Mouse (Mus musculus): ENCODE measurements around the gene Nap1l5. TPM values are rescaled to one million over a fixed set of nuclear protein-coding genes. Genes with fewer than 3 reads are reported as not detected.
A peak's percentile ranks its signal among the peaks of the same experiment; 100 is the strongest.

Gene Nap1l5
- total RNA-seq (2021) = 100 to 1,000 TPM; 236 to 310 TPM
- long read RNA-seq, experiment 1, transcript Nap1l5-201 (1 exons, 1,844 nt) = major isoform, 362 of 374 reads
- long read RNA-seq, experiment 1, partial matches to known transcripts = 0 of 374 reads
- long read RNA-seq, experiment 1, other reads (novel, unspliced or antisense) = 12 of 374 reads
- long read RNA-seq, experiment 2, transcript Nap1l5-201 (1 exons, 1,844 nt) = major isoform, 241 of 248 reads
- long read RNA-seq, experiment 2, partial matches to known transcripts = 0 of 248 reads
- long read RNA-seq, experiment 2, other reads (novel, unspliced or antisense) = 5 of 248 reads

DNA sequence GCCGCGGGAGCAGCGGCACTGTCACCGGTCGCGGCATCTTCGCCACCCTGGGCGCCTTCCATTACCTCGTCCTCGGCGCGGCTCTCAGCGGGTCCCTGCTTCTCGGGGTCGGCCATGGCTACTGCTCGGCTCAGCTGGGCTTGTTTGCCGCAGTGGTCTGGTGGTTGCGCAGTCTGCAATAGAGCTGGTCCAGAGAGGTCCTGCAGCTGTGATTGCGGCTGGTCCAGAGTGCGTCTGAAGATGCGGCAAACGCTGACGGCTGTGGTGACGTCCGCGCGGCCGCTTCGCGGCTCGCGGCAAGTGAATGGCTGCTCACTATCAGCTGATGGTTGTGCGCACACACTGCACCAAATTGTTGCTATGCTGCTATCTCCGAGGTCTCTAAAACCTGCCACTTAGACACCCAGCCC, at the start of gene Nap1l5:
TSS of gene Nap1l5 (minus strand) at position 225 of the 410 bp plus-strand sequence.
- DNase-seq (ENCODE audit: low spot score in 2 of 2) = peak; percentile 81 to 85
- intact Hi-C loops (cut with DNase I) = no loop called here

- no peak for DNase-seq (ENCODE audit: low spot score in 2 of 2)
- intact Hi-C loops (cut with DNase I) = no loop called here
Observed at GRCm38 (mm10) chr6:58951128-58951992, 44.5 kb upstream of the Nap1l5 start.

- DNase-seq (ENCODE audit: low spot score in 2 of 2) = no peak
- intact Hi-C loops (cut with DNase I) = no loop called here
Observed at GRCm38 (mm10) chr6:58950410-58950809, 43.5 kb upstream of the Nap1l5 start.

GRCm38 (mm10) chr6:58946840-58947239, 40.0 kb upstream of the Nap1l5 start:
- DNase-seq (ENCODE audit: low spot score in 2 of 2) = peak in 1 of 2 experiments; percentile 53
- intact Hi-C loops (cut with DNase I) = no loop called here

DNA sequence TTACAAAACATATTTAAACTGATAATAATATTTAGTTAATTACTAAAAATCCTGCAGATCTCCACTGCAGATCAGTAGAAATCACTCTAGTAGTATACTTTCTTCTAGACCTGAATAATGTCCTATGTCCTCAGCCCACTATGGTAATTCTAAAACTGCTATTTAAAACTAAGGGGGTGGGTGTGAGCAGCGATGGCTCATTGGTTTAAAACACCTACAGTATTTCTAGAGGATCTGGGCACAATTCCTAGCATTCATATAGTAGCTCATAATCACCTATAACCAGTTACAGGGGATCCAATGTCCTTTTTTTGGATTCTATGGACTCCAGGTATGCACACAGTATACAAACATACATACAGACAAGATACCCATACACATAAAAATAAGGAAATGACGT, 39.4 kb upstream of the Nap1l5 start:
- DNase-seq (ENCODE audit: low spot score in 2 of 2) = peak in 1 of 2 experiments; percentile 61
- intact Hi-C loops (cut with DNase I) = no loop called here

DNA sequence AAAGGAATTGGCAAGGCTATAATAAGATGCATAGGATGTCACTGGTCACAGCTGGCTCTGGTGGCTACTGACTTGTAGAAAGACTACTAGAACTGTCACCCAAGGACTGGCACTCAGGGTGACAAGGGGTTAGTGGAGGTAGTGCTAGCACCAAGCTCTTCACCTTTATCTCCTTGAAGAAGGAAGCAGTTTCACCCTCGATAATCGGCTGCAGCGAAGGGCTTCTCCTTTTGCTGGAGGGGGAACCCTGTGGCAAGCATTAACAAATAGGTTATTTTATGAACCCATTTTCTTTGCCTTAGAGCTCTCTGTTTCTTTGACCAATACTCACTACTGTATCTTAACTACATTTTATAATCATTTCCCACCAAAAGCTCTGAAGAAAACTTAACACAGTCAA, 37.1 kb upstream of the Nap1l5 start:
- intact Hi-C loops (cut with DNase I) = no loop called here
- no peak for DNase-seq (ENCODE audit: low spot score in 2 of 2)

DNA sequence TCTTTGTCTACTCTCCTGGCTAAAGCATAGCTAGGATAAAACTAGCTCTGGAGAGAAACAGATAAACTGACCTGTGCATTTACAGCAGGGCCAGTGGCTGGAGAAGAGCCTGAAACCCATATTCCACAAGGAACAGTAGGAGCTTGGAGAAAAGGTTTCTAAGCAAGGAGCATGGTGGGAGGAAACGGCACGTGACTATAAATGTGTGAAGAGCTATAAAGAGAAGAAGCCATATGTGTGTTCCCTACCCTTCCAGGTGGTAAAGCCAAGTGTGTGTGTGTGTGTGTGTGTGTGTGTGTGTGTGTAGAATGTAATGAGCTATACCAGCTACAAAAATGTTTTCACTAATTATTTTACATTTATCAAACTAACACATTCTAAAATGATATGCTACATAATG, 35.4 kb upstream of the Nap1l5 start:
- DNase-seq (ENCODE audit: low spot score in 2 of 2) = peak; percentile 54 to 74
- intact Hi-C loops (cut with DNase I) = no loop called here

- intact Hi-C loops (cut with DNase I) = no loop called here
- DNase-seq (ENCODE audit: low spot score in 2 of 2) = no peak
Observed at GRCm38 (mm10) chr6:58937726-58938125, 30.9 kb upstream of the Nap1l5 start.

GRCm38 (mm10) chr6:58934144-58934543, 27.3 kb upstream of the Nap1l5 start:
- no peak for DNase-seq (ENCODE audit: low spot score in 2 of 2)
- intact Hi-C loops (cut with DNase I) = no loop called here

DNA sequence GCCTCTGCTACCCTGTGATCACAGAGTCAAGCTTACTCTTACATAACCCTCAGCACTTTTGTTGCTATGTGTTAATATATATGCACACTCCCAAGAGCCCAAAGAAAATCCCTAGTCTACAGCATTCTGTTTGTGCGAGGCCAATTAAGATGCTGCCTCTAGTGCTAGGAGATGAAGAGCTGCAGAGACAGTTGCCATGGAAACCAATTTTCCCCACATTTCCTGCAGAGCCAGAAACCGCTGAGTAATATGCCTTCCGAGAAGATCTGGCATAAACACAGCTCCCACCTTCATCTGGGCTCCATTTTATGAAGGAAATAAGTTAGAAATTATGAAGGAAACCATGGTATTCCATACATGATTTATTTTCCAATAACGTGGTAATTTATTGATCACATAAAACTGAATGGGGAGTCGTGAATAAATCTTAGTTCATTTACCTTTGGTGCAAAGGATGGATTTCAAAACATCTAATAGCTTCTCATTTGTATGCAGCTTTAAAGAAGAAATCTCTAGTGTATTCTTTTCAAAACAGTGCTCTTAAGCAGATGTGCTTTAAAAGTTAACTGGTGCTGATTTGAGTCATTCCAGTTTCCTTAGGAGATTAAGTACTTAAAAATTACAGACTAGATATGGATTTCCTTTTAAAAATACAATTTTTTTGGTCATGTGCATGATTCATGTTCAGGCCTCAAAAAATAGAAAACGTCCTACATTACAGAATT, 26.5 kb upstream of the Nap1l5 start:
- intact Hi-C loops (cut with DNase I) = no loop called here
- peak; percentile 82 to 97 for DNase-seq (ENCODE audit: low spot score in 2 of 2)

DNA sequence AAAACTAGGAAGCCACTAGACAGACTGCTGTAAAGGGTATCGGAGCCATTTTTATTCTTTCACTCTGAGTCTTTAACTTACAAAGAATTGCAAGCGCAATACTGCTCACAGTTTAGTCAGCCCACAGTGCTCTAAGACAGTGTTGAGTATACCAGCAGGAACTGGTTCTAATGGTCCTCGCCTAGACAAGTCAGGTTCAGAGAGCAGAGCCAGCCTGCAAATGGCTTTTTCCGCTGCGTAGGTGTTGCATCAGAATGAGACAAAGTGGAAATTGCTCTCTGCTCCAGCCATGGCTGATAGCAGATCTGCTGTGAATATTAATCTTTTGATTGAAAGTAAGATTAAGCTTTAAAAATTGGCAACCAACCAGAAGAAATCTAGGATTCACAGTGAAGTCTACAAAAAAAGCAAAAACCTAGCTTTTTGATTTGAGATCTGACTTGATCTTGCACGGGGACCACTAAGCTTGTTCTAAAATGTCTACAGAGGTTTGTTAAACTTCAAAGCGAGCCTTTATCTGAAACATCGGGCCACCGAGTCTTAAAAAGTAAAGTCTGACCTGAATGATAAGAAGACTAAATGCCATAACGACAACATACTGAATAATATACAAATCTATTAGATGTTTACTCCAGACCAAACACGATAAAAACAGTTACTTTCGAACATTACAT, 25.8 kb upstream of the Nap1l5 start:
- peak in 1 of 2 experiments; percentile 39 for DNase-seq (ENCODE audit: low spot score in 2 of 2)
- intact Hi-C loops (cut with DNase I) = no loop called here

DNA sequence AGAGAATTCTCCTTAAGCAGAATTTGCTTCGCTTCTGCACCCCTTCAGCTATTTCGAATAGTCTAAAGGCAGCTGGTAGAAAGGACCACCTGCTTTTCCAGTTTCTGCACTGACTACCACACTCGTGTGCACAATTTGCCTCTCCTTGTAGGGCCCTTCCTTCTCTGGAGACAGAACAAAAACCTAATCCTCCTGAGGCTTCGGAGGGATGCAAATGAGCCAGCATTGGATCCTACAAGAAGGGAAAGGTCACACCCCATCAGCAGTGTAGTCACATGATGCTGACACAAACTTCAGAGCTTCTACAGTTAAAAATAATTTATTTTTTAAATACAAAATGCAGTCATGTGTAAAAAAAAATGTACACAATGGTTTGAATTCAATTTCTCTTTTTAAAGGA, 24.3 kb upstream of the Nap1l5 start:
- no peak for DNase-seq (ENCODE audit: low spot score in 2 of 2)
- intact Hi-C loops (cut with DNase I) = no loop called here

GRCm38 (mm10) chr6:58929911-58930431, 23.1 kb upstream of the Nap1l5 start:
- peak in 1 of 2 experiments; percentile 56 for DNase-seq (ENCODE audit: low spot score in 2 of 2)
- intact Hi-C loops (cut with DNase I) = no loop called here

GRCm38 (mm10) chr6:58927881-58928280, 21.0 kb upstream of the Nap1l5 start:
- intact Hi-C loops (cut with DNase I) = no loop called here

GRCm38 (mm10) chr6:58922511-58922910, 15.6 kb upstream of the Nap1l5 start:
- no peak for DNase-seq (ENCODE audit: low spot score in 2 of 2)
- intact Hi-C loops (cut with DNase I) = no loop called here

More at GRCm38 (mm10) chr6:58927881-58928280, 21.0 kb upstream of the Nap1l5 start:
- no peak for DNase-seq (ENCODE audit: low spot score in 2 of 2)

DNA sequence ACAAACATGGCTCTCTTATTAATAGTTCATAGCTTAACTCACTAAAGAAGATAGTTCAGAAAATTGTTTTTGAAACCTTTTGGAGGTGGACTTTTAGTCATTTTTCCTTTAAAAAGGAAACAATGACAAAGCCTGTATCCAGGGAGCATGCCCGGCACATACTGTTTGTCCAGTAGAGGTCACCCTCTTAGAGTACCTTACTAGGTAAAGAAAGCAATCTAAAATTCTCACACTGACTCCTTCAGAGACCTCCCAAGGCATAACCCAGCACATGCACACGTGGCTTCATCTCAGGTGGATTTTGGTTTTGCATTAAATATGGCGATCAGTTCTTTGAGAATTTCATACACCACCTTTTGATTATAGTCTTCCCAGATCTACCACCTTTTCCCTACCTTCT, 14.7 kb upstream of the Nap1l5 start:
- intact Hi-C loops (cut with DNase I) = no loop called here
- no peak for DNase-seq (ENCODE audit: low spot score in 2 of 2)

- intact Hi-C loops (cut with DNase I) = no loop called here
- DNase-seq (ENCODE audit: low spot score in 2 of 2) = no peak
Observed at GRCm38 (mm10) chr6:58920735-58921134, 13.9 kb upstream of the Nap1l5 start.

GRCm38 (mm10) chr6:58916498-58916897, 9.6 kb upstream of the Nap1l5 start:
- intact Hi-C loops (cut with DNase I) = no loop called here

GRCm38 (mm10) chr6:58913971-58914370, 7.1 kb upstream of the Nap1l5 start:
- intact Hi-C loops (cut with DNase I) = no loop called here

More at GRCm38 (mm10) chr6:58916498-58916897, 9.6 kb upstream of the Nap1l5 start:
- no peak for DNase-seq (ENCODE audit: low spot score in 2 of 2)

More at GRCm38 (mm10) chr6:58913971-58914370, 7.1 kb upstream of the Nap1l5 start:
- DNase-seq (ENCODE audit: low spot score in 2 of 2) = no peak

Measured in left cerebral cortex, postnatal 14 days (tissue).